Mouse (Mus musculus): Measurements from ENCODE around the gene Arv1. TPM values are rescaled to one million over a fixed set of nuclear protein-coding genes. Genes with fewer than 3 reads are reported as not detected.

The Arv1 gene
- polyA plus RNA-seq, 1 experiment from 2014 or later = 27.3 TPM

DNA sequence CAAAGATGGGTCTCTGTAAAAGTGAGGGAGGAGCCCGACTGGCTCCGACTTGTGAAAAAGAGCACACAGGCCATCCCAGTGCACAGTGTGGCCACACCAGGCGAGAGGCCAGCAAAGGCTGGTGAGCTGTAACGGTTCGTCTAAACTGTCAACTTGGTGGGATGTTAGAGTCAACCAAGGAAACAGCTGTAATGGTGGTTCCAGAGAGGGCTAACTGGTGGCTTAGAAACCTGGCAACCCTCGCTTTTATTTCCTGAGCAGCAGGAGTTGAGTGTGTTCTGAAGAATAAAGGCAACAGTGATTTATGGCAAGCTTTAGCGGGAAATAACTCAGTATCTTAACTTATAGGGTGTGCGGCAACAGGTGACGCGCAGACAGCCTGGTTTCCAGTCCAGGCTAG, 39.7 kb upstream of the Arv1 start:
- no peaks in the 10 kb centered on the region for H3K4me1 ChIP-seq (ENCODE audit: control insufficient read depth, insufficient read depth, low read length)
- no peaks in the 10 kb centered on the region for H3K27me3 ChIP-seq (ENCODE audit: control insufficient read depth, insufficient read depth, low read length)
- no peak overlapping the region for H3K9ac ChIP-seq (ENCODE audit: low read length)
- no peak overlapping the region for H3K4me2 ChIP-seq (ENCODE audit: low read depth, severe bottlenecking)
- H3K9me3 ChIP-seq (ENCODE audit: control insufficient read depth, low read length) = no peaks in the 10 kb centered on the region
- no peak overlapping the region for H3K27ac ChIP-seq (replicated peaks; ENCODE audit: low read depth, low read length)
- H3K4me3 ChIP-seq (ENCODE audit: low read depth, low read length) = no peak overlapping the region
- H3K36me3 ChIP-seq (ENCODE audit: control insufficient read depth, insufficient read depth, low read length) = peaks cover 9% of the 10 kb centered on the region
- WGBS = 88% methylated on average over 10 of the region's 10 CpGs
- no peak for DNase-seq (ENCODE audit: low spot score)
- ATAC-seq (ENCODE audit: insufficient number of reproducible peaks, low FRiP score, low TSS enrichment, low read depth) = no peak

DNA sequence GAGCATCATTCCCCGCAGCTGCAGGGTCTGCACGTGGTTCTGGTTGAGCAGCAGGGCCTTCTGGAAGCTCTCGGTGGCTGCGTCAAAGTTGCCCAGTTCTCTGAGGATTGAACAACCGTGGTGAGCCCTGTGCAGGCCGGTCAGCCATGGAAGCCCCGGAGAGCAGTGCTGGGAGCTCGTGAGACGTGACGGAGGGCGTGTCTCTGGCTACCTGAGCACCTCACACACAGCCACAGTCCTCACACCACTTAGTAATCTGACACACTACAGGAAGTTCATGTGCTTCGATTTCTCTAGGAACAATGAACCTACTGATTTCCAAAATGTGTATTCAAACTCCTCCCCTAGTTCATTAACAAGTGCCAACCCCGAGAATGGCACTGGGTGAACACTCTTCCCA, 33.0 kb upstream of the Arv1 start:
- H3K36me3 ChIP-seq (ENCODE audit: control insufficient read depth, insufficient read depth, low read length) = peaks cover 6% of the 10 kb centered on the region; the same call in 1 of the 2 replicates
- ATAC-seq (ENCODE audit: insufficient number of reproducible peaks, low FRiP score, low TSS enrichment, low read depth) = no peak

DNA sequence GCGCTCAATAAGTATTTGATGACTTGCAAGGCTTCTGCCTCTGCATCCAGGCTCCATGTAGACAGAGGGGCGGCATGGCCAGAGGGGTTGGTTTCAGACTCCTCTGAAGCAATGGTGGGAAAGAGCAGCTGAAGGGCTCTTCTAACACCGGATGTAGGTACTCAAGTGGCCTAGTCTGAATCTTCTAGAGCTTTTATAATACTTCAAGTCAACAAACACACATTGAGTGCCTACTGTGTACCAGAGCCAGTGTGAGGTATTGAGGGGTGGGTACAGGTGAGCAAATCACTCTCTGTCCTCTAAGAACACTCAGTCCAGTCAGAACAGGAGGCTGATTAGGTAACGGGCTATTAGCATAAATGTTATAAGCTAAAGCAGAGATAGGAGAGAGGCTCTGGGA, 30.2 kb upstream of the Arv1 start:
- no peaks in the 10 kb centered on the region for H3K9me3 ChIP-seq (ENCODE audit: control insufficient read depth, low read length)
- peaks cover 8% of the 10 kb centered on the region; the same call in 1 of the 2 replicates for H3K36me3 ChIP-seq (ENCODE audit: control insufficient read depth, insufficient read depth, low read length)
- H3K4me2 ChIP-seq (ENCODE audit: low read depth, severe bottlenecking) = no peak overlapping the region
- H3K9ac ChIP-seq (ENCODE audit: low read length) = no peak overlapping the region
- H3K27me3 ChIP-seq (ENCODE audit: control insufficient read depth, insufficient read depth, low read length) = no peaks in the 10 kb centered on the region
- no peak overlapping the region for H3K4me3 ChIP-seq (ENCODE audit: low read depth, low read length)
- no peak overlapping the region for H3K27ac ChIP-seq (replicated peaks; ENCODE audit: low read depth, low read length)
- 95% methylated on average over 4 of the region's 4 CpGs for WGBS
- no peak for DNase-seq (ENCODE audit: low spot score)
- ATAC-seq (ENCODE audit: insufficient number of reproducible peaks, low FRiP score, low TSS enrichment, low read depth) = no peak
- H3K4me1 ChIP-seq (ENCODE audit: control insufficient read depth, insufficient read depth, low read length) = no peaks in the 10 kb centered on the region

More for the DNA sequence above, 33.0 kb upstream of the Arv1 start:
- DNase-seq (ENCODE audit: low spot score) = no peak
- no peaks in the 10 kb centered on the region for H3K9me3 ChIP-seq (ENCODE audit: control insufficient read depth, low read length)
- H3K4me1 ChIP-seq (ENCODE audit: control insufficient read depth, insufficient read depth, low read length) = no peaks in the 10 kb centered on the region
- H3K4me2 ChIP-seq (ENCODE audit: low read depth, severe bottlenecking) = no peak overlapping the region
- 91% methylated on average over 13 of the region's 13 CpGs for WGBS
- no peaks in the 10 kb centered on the region for H3K27me3 ChIP-seq (ENCODE audit: control insufficient read depth, insufficient read depth, low read length)
- no peak overlapping the region for H3K4me3 ChIP-seq (ENCODE audit: low read depth, low read length)
- no peak overlapping the region for H3K27ac ChIP-seq (replicated peaks; ENCODE audit: low read depth, low read length)
- no peak overlapping the region for H3K9ac ChIP-seq (ENCODE audit: low read length)

DNA sequence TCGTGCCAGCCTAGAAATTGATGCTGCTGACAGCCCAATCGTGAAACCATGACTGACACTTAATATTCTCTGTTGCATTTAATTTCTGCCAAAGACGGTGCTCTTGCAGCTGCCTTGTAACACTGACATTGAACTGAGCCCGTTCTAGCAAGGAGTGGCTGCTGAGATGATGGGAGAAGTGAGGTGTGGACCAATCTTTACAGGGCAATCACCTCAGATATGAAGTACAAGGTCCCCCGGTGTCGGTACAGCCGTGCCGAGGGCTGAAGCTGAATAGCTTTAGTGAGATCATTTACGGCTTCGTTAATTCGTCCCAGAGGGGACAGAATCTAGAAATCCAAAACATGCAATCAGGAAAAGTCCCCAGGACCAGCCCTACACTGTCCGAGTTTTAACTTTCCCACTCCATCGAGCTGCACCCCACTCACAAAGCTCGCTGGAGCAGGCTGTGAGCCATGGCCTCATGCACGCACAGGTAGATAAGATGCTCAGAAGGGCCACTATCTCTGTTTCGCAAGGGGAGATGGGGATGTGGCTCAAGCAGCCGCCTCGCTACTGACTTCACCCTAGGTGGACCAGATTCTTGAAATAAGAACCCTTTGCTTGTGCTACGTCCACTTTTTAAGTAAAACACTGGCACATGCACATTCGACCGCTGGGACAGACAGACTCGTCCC, 26.4 kb upstream of the Arv1 start:
- H3K4me3 ChIP-seq (ENCODE audit: low read depth, low read length) = no peak overlapping the region
- H3K4me1 ChIP-seq (ENCODE audit: control insufficient read depth, insufficient read depth, low read length) = no peaks in the 10 kb centered on the region
- no peak for DNase-seq (ENCODE audit: low spot score)
- ATAC-seq (ENCODE audit: insufficient number of reproducible peaks, low FRiP score, low TSS enrichment, low read depth) = no peak
- no peaks in the 10 kb centered on the region for H3K27me3 ChIP-seq (ENCODE audit: control insufficient read depth, insufficient read depth, low read length)
- 91% methylated on average over 22 of the region's 22 CpGs for WGBS
- H3K4me2 ChIP-seq (ENCODE audit: low read depth, severe bottlenecking) = no peak overlapping the region
- H3K27ac ChIP-seq (replicated peaks; ENCODE audit: low read depth, low read length) = no peak overlapping the region
- no peaks in the 10 kb centered on the region for H3K9me3 ChIP-seq (ENCODE audit: control insufficient read depth, low read length)
- H3K36me3 ChIP-seq (ENCODE audit: control insufficient read depth, insufficient read depth, low read length) = peaks cover 2% of the 10 kb centered on the region; the same call in 1 of the 2 replicates
- H3K9ac ChIP-seq (ENCODE audit: low read length) = no peak overlapping the region

DNA sequence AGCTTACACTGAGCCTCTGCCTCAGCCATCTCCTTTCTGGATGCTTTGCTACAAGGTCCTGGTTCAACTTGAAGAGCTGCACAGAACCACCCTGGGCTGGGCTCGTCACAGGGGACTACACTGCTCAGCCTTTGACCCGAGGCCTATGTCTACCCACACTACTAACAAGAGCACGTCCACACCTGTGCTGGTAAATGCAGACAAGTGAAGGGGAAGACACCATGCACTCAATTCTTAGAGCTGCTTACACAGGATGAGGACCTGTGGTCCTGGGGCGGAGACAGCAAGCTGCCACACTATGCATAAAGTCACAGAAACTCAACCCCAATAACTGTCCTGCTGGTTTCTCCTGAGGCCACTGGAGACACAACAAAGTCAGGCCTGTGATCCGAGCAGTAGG, 21.7 kb upstream of the Arv1 start:
- Histone ChIP-seq H3K9me3 (ENCODE audit: control insufficient read depth, low read length) (no peaks in the 10 kb centered on the region), H3K9ac (ENCODE audit: low read length) (no peak overlapping the region), H3K4me1 (ENCODE audit: control insufficient read depth, insufficient read depth, low read length) (no peaks in the 10 kb centered on the region), H3K27ac (replicated peaks; ENCODE audit: low read depth, low read length) (no peak overlapping the region), H3K27me3 (ENCODE audit: control insufficient read depth, insufficient read depth, low read length) (no peaks in the 10 kb centered on the region), H3K4me3 (ENCODE audit: low read depth, low read length) (no peak overlapping the region), H3K4me2 (ENCODE audit: low read depth, severe bottlenecking) (no peak overlapping the region), H3K36me3 (ENCODE audit: control insufficient read depth, insufficient read depth, low read length) (no peaks in the 10 kb centered on the region; the same call in 1 of the 2 replicates)
- 91% methylated on average over 5 of the region's 5 CpGs for WGBS
- no peak for ATAC-seq (ENCODE audit: insufficient number of reproducible peaks, low FRiP score, low TSS enrichment, low read depth)
- DNase-seq (ENCODE audit: low spot score) = no peak

DNA sequence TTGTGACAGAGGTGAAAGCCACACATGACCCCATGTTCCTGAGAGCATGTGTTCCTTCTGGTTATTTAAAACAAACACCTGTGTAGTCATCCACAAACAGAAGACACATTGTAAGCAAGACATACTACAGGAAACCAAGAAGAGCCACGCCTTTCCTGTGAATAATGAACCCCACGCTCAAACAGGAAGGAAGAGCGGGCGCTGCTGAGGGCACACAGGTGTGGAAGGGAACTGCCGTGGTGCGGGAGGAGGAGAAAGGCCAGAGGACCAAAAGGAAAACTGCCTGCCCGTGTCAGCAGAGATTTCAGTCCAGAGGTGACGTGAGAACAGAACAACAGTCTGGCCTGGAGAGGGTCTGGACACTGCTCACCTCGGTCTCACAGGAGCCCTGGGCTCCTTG, 20.9 kb upstream of the Arv1 start:
- no peak overlapping the region for H3K27ac ChIP-seq (replicated peaks; ENCODE audit: low read depth, low read length)
- no peaks in the 10 kb centered on the region for H3K4me1 ChIP-seq (ENCODE audit: control insufficient read depth, insufficient read depth, low read length)
- no peak overlapping the region for H3K9ac ChIP-seq (ENCODE audit: low read length)
- H3K9me3 ChIP-seq (ENCODE audit: control insufficient read depth, low read length) = no peaks in the 10 kb centered on the region
- ATAC-seq (ENCODE audit: insufficient number of reproducible peaks, low FRiP score, low TSS enrichment, low read depth) (no peak), DNase-seq (ENCODE audit: low spot score) (no peak)
- H3K4me2 ChIP-seq (ENCODE audit: low read depth, severe bottlenecking) = no peak overlapping the region
- 89% methylated on average over 9 of the region's 9 CpGs for WGBS
- H3K4me3 ChIP-seq (ENCODE audit: low read depth, low read length) = no peak overlapping the region
- H3K36me3 ChIP-seq (ENCODE audit: control insufficient read depth, insufficient read depth, low read length) = no peaks in the 10 kb centered on the region; the same call in 1 of the 2 replicates
- no peaks in the 10 kb centered on the region for H3K27me3 ChIP-seq (ENCODE audit: control insufficient read depth, insufficient read depth, low read length)

DNA sequence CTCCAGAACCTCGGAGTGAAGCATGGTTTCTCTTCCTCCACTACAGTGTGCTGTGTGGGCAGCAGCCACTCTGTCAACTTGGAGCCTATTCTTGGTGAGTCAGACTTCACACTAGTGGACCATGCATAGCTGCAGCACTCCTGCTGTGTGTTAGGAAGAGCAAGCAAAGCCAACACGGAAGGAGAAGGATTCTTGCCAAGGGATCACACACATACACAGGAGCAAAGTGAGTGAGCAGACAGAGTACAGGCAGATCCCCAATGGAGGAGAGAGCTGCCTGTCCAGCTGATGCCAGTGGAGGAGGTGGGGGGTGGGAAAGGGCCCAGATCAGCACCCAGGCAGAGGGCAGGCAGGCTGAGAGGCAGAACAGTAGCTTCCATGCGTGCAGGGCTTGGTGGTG, 19.8 kb upstream of the Arv1 start:
- no peak for DNase-seq (ENCODE audit: low spot score)
- H3K36me3 ChIP-seq (ENCODE audit: control insufficient read depth, insufficient read depth, low read length) = no peaks in the 10 kb centered on the region; the same call in 1 of the 2 replicates

DNA sequence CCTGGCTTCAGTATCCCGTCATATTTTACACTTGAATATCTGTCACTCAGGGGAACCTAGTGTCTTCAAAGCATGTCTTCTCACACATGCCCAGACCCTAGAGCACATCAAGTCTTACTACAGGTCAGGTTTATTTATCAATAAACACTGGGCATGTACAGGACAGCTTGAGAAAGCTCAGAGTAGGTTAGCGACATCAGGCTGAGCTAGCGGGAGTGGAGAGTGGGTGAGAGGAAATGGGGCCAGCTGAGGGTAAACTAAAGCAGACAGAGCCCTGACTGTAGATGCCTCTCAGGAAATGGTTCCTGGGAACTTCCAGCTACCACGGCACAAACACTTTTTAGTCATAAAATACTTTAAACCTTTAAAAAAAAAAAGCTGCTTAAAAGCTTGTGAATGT, 18.4 kb upstream of the Arv1 start:
- DNase-seq (ENCODE audit: low spot score) (no peak), ATAC-seq (ENCODE audit: insufficient number of reproducible peaks, low FRiP score, low TSS enrichment, low read depth) (no peak)
- H3K27me3 ChIP-seq (ENCODE audit: control insufficient read depth, insufficient read depth, low read length) = no peaks in the 10 kb centered on the region
- H3K4me3 ChIP-seq (ENCODE audit: low read depth, low read length) = no peak overlapping the region
- no peaks in the 10 kb centered on the region for H3K4me1 ChIP-seq (ENCODE audit: control insufficient read depth, insufficient read depth, low read length)
- WGBS = 72% methylated on average over 4 of the region's 4 CpGs
- no peak overlapping the region for H3K27ac ChIP-seq (replicated peaks; ENCODE audit: low read depth, low read length)
- H3K9ac ChIP-seq (ENCODE audit: low read length) = no peak overlapping the region
- no peaks in the 10 kb centered on the region for H3K9me3 ChIP-seq (ENCODE audit: control insufficient read depth, low read length)
- no peak overlapping the region for H3K4me2 ChIP-seq (ENCODE audit: low read depth, severe bottlenecking)
- no peaks in the 10 kb centered on the region; the same call in 1 of the 2 replicates for H3K36me3 ChIP-seq (ENCODE audit: control insufficient read depth, insufficient read depth, low read length)

More for the DNA sequence above, 19.8 kb upstream of the Arv1 start:
- Histone ChIP-seq H3K4me3 (ENCODE audit: low read depth, low read length) (no peak overlapping the region), H3K9me3 (ENCODE audit: control insufficient read depth, low read length) (no peaks in the 10 kb centered on the region), H3K4me1 (ENCODE audit: control insufficient read depth, insufficient read depth, low read length) (no peaks in the 10 kb centered on the region), H3K27ac (replicated peaks; ENCODE audit: low read depth, low read length) (no peak overlapping the region), H3K4me2 (ENCODE audit: low read depth, severe bottlenecking) (no peak overlapping the region), H3K27me3 (ENCODE audit: control insufficient read depth, insufficient read depth, low read length) (no peaks in the 10 kb centered on the region), H3K9ac (ENCODE audit: low read length) (no peak overlapping the region)
- no peak for ATAC-seq (ENCODE audit: insufficient number of reproducible peaks, low FRiP score, low TSS enrichment, low read depth)
- WGBS = 91% methylated on average over 3 of the region's 3 CpGs

DNA sequence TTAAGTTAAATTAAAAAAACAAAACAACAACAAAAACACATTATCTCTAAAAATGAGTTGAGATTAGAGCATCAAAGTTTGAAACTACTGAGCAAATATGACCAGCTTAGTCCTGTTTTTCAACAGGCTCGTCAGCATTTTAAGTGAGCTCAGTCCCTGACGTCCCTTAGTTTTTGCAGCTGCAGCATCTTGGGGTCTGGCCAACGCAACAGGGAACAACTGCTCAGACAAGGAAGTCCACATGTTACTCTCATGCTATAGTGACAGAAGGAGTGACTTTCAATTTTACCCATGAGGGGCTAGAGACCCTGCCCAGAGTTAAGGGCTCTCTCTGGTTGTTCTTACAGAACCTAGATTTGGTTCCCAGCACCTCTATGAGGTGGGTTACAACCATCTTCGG, 17.6 kb upstream of the Arv1 start:
- Histone ChIP-seq H3K9me3 (ENCODE audit: control insufficient read depth, low read length) (no peaks in the 10 kb centered on the region), H3K4me2 (ENCODE audit: low read depth, severe bottlenecking) (no peak overlapping the region), H3K9ac (ENCODE audit: low read length) (no peak overlapping the region), H3K36me3 (ENCODE audit: control insufficient read depth, insufficient read depth, low read length) (no peaks in the 10 kb centered on the region; the same call in 1 of the 2 replicates), H3K27me3 (ENCODE audit: control insufficient read depth, insufficient read depth, low read length) (no peaks in the 10 kb centered on the region), H3K4me3 (ENCODE audit: low read depth, low read length) (no peak overlapping the region), H3K4me1 (ENCODE audit: control insufficient read depth, insufficient read depth, low read length) (no peaks in the 10 kb centered on the region), H3K27ac (replicated peaks; ENCODE audit: low read depth, low read length) (no peak overlapping the region)
- DNase-seq (ENCODE audit: low spot score) (no peak), ATAC-seq (ENCODE audit: insufficient number of reproducible peaks, low FRiP score, low TSS enrichment, low read depth) (no peak)
- WGBS = 91% methylated on average over 4 of the region's 4 CpGs

All from limb, embryonic 11.5 days (tissue).